Mouse (Mus musculus): Measurements from ENCODE around the gene Cox8c.

DNA sequence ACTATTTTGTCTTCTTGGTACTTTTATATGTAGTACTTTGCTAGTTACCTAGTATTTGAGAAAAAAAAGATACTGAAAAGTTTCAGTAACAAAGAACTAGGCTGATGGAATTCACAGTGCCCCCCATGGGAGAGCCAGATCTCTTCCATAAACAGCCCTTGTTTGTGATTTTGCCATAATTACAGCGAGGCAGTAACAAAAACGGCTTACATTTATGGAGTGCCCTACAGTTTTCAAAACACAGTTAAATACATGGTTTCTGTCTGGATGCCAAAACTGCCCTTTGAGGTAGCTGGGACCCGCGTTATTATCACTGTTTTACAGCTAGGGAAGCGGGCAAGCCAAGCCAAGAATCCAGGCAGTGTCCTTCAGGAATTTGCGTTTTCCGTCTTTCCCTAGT lies 20.2 kb upstream of the Cox8c start:
- TF ChIP-seq CTCF (IDR thresholded peaks at IDR 0.05; ENCODE audit: control insufficient read depth, insufficient read depth, insufficient read length) (no peak), MYOG (IDR thresholded peaks at IDR 0.05; ENCODE audit: control insufficient read depth, extremely low read depth, insufficient read length) (no peak), FOSL1 (IDR thresholded peaks at IDR 0.05; ENCODE audit: insufficient read depth, low read length, poor library complexity, severe bottlenecking) (no peak), USF1 (IDR thresholded peaks at IDR 0.05; ENCODE audit: low read depth) (no peak), MAX (IDR thresholded peaks at IDR 0.05) (no peak)
